Mouse (Mus musculus) stomach, postnatal 0 days (tissue): ENCODE measurements around the gene Bmp8a.

Experiments
- CTCF ChIP-seq: IDR thresholded peaks from 2 replicates; pipeline ENCODE4 v1.5.1; 2016; ENCODE audit warnings: antibody characterized with exemption, low read depth, mild to moderate bottlenecking, moderate library complexity
- EP300 ChIP-seq: optimal IDR thresholded peaks from 2 replicates; pipeline ENCODE3; 2016; ENCODE audit warnings: antibody characterized with exemption

GRCm38 (mm10) chr4:123327630-123328029, 15.4 kb downstream of the Bmp8a start:
- TF ChIP-seq CTCF (no peak), EP300 (no peak)
